Mouse (Mus musculus) gastrocnemius, adult 18-20 months (tissue): ENCODE measurements around the gene Pth2. TPM values are rescaled to one million over a fixed set of nuclear protein-coding genes. Genes with fewer than 3 reads are reported as not detected.
A peak's percentile ranks its signal among the peaks of the same experiment; 100 is the strongest.
"Not testable (repeated sequence)": the region's sequence is repeated elsewhere in the genome, so short reads cannot be mapped to it uniquely, and the experiment has no call there.

Experiments used
- DNase-seq: peaks from one replicate; pipeline ENCODE4 v3.0.0; 2021; ENCODE audit warnings: low spot score
- total RNA-seq, 2 experiments: library from RNA; stranded (reverse); gene quantifications; 2 replicates each; pipeline ENCODE4 v1.2.3; 2021

Gene Pth2
- total RNA-seq, 2 experiments from 2014 or later: not detected

DNA sequence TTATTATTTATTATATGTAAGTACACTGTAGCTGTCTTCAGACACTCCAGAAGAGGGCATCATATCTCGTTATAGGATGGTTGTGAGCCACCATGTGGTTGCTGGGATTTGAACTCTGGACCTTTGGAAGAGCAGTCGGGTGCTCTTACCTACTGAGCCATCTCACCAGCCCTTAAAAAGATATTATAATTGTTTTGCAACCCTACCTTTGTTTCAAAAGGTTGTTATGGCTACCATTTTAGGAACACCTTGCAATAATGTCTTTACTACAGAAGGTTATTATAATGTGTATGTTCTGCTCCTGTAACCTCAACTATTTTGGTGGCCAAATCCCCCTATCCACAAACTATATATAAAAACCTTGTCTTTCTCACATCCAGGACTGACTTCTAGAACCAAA is 27.7 kb upstream of the Pth2 start:
- DNase-seq: not testable (repeated sequence)

DNA sequence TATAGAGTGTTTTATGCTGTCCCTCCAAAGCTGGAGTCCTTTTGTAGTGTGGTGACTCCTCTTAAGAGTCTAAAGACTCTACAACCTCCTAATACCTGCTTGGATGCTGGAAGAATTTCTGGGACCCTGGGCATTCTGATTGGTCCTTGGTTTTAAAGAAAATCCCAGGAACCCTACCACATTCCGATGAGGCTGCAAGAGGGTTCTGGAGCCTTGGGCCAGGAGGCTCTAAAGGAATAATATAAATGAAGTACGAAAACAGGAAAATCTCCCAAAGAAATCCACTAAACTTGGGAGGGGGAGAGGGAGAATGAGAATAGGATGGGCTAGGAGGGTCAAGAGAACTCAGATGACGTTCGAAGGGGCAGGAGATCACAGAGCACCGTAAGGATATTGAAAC is 27.2 kb upstream of the Pth2 start:
- DNase-seq: no peak

- peak; percentile 96 for DNase-seq
Observed at GRCm38 (mm10) chr7:45154096-45154992, 26.5 kb upstream of the Pth2 start, which contains the start of the genes Pih1d1 and Aldh16a1. Gene Pih1d1, plus strand, starts transcription at chr7:45154303. Gene Aldh16a1, minus strand, starts transcription at chr7:45154584.

DNA sequence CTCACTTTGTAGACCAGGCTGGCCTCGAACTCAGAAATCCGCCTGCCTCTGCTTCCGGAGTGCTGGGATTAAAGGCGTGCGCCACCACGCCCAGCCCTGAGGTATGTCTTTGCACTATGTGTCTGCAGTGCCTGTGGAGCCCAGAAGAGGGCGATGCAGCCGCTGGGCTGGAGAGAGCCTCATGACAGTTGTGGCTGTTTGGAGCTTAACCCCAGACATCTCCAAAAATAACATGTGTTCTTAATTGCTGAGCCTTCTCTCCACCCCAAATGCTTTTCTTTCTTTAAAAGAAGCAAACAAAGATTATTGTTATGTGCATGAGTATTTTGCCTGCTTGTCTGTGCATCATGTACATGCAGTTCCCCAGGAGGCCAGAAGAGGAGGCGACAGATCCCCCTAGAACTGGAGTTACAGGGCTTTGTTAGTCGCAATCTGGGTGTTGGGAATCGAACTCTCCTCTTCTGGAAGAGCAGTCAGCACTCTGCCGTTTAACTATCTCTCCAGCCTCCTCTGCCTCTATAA is 25.7 kb upstream of the Pth2 start:
- peak; percentile 44 for DNase-seq

GRCm38 (mm10) chr7:45155590-45155989 is 25.2 kb upstream of the Pth2 start:
- no peak for DNase-seq

GRCm38 (mm10) chr7:45156206-45156605 is 24.6 kb upstream of the Pth2 start:
- DNase-seq: no peak

DNA sequence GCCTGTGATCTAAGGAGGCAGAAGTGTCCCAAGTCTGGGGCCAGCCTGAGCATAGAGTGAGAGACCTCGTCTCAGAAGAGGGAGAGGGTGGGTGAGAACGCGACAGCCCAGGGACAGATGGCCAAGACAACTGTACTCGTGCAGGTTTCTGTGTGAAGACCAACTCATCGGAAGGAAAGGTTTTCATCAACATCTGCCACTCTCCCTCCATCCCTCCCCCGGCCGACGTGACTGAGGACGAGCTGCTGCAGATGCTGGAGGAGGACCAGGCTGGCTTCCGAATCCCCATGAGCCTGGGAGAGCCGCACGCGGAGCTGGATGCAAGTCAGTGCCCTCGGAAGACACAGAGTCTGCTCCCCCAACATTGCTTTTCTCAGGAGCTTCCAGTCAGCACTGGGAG is 23.3 kb upstream of the Pth2 start:
- DNase-seq: no peak

- DNase-seq: no peak
Observed at GRCm38 (mm10) chr7:45158991-45159390, 21.8 kb upstream of the Pth2 start.

DNA sequence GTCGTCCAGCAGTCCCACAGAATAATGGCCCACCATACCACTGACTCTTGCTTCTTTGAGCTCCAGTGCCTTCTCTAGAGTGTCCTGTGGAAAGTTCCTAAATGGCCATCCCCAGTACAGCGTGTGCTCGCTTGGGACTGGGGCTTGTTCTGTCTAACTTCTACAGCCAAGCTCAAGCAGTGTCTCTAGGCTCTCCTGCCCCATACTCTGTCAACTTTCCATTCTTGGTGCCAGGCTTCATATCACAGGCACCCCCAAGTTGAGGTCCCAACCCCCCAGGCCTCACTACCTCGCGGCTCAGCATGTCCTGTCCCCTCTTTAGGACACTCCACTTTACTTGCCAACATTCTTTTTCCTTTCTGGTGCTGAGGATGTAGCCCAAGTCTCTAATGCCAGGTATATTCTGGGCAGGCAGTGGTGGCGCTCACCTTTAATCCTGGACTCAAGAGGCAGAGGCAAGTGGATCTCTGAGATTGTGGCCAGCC is 20.4 kb upstream of the Pth2 start:
- DNase-seq: no peak

GRCm38 (mm10) chr7:45160866-45161265 is 19.9 kb upstream of the Pth2 start:
- no peak for DNase-seq

- DNase-seq: peak; percentile 88
Observed at GRCm38 (mm10) chr7:45161612-45162473, 19.0 kb upstream of the Pth2 start.

- DNase-seq: no peak
Observed at GRCm38 (mm10) chr7:45162551-45162950, 18.2 kb upstream of the Pth2 start.

GRCm38 (mm10) chr7:45162996-45163615 is 17.7 kb upstream of the Pth2 start:
- DNase-seq: no peak

GRCm38 (mm10) chr7:45163735-45164490 is 16.9 kb upstream of the Pth2 start, which contains the start of gene Slc17a7:
Gene Slc17a7, plus strand, starts transcription at chr7:45163949.
- DNase-seq: no peak

DNA sequence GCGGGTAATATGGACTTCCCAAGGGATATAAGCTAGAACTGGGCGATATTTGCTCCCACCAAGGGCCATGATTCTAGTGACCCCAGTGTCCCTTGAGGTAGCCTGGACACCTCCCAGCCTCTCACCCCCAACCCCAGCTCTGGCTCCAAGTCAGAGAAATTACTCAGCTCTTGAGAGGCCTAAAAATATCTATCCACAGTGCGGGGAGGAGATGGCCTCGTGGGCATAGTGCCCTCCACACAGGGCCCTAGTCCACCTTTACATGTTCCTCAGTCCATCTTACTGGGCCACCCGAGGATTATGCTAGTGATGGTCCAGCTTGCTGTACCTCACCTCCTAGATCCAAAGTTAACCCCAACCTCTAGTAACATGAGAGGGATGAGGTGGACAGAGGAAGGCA is 16.0 kb upstream of the Pth2 start:
- no peak for DNase-seq

DNA sequence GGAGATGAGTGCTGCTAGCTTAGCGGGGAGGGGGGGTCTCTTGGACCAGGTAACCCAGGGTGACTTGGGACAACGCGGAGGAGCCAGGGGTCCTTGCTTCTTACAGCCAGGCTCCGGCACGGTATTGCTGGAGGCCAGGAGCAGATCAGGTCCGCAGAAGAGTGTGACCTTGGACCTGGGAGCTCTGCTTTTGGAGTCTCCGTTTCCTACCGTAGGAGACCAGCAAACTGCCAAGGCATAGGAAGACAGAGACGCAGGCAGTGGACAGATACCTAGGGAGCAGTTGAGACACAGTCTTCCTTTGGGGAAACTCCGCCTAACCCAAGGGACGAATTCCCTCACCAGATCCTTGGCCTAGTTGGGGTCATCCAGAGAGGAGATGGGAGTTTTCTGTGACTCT is 15.1 kb upstream of the Pth2 start:
- no peak for DNase-seq

DNA sequence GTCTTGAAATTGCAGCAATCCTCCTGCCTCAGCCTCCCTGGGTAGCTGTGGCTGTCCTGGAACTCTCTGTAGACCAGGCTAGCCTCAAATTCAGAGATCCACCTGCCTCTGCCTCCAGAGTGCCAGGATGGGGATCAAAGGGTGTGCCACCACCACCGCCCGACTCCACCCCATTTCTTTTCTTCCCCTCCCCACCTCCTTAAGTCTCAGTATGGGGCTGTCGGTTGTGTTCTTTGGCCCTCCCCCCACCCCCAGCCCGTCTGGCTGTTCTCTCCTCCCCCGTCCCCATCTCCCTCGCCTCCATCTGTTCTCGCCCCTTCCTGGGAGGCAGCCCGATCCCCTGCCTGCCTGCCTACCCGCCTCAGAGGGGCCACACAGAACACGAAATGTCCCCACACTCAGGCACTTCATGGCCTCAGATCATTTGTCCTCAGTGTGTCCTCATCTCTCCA is 13.8 kb upstream of the Pth2 start:
- no peak for DNase-seq

- DNase-seq: no peak
Observed at GRCm38 (mm10) chr7:45167761-45168445, 12.9 kb upstream of the Pth2 start.

DNA sequence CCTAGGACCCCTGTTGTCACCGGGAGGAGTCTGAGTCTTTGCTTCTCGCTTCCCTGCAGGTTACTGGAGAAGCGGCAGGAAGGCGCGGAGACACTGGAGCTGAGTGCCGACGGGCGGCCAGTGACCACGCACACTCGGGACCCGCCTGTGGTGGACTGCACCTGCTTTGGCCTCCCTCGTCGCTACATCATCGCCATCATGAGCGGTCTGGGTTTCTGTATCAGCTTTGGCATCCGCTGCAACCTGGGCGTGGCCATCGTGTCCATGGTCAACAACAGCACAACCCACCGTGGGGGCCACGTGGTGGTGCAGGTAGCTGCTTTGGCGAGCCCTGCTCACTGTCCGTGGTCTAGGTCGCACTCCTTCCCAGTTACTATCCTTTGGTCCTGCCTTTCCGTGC is 12.1 kb upstream of the Pth2 start:
- no peak for DNase-seq

GRCm38 (mm10) chr7:45169495-45169894 is 11.3 kb upstream of the Pth2 start:
- DNase-seq: no peak
